Mouse (Mus musculus) thymus, postnatal 14 days (tissue): Measurements from ENCODE around the gene Fam53b.

Experiments
- DNase-seq: peaks from one replicate; pipeline ENCODE4 v3.0.0; 2021

Fam53b gene

GRCm38 (mm10) chr7:132813416-132814088, at the start of gene Fam53b:
Fam53b (minus strand) TSS chr7:132813886.
- DNase-seq: peak; percentile 70

- peak; percentile 94 for DNase-seq
These were observed 45.6 kb upstream of the Fam53b start, which contains the start of gene Abraxas2 for GRCm38 (mm10) chr7:132859042-132859958. Abraxas2 (plus strand) TSS chr7:132859225.

DNA sequence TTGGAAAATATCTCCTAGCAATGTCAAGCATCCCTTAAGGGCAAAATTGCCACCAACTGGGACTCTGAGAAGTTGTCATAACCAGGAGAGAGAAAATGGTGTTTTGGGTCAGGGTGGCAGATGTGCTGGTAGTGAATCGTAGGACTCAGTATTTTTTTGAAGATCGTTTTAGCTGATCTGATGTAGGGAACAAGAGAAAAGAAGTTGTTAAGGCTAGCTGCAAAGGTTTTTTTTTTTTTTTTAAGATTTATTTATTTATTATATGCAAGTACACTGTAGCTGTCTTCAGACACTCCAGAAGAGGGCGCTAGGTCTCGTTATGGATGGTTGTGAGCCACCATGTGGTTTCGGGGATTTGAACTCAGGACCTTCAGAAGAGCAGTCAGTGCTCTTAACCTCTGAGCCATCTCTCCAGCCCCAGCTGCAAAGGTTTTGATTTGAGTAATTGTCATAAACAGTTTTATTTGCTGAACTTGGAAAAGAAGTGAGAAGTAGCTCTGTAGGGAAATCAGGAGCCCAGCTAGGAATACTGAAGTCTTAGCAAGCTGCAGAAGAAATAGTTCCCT, 44.4 kb upstream of the Fam53b start:
- peak; percentile 21 for DNase-seq

- DNase-seq: no peak
These were observed 42.4 kb upstream of the Fam53b start for GRCm38 (mm10) chr7:132856083-132856482.

GRCm38 (mm10) chr7:132853946-132854345, 40.3 kb upstream of the Fam53b start:
- no peak for DNase-seq

GRCm38 (mm10) chr7:132853361-132853760, 39.7 kb upstream of the Fam53b start:
- DNase-seq: no peak

DNA sequence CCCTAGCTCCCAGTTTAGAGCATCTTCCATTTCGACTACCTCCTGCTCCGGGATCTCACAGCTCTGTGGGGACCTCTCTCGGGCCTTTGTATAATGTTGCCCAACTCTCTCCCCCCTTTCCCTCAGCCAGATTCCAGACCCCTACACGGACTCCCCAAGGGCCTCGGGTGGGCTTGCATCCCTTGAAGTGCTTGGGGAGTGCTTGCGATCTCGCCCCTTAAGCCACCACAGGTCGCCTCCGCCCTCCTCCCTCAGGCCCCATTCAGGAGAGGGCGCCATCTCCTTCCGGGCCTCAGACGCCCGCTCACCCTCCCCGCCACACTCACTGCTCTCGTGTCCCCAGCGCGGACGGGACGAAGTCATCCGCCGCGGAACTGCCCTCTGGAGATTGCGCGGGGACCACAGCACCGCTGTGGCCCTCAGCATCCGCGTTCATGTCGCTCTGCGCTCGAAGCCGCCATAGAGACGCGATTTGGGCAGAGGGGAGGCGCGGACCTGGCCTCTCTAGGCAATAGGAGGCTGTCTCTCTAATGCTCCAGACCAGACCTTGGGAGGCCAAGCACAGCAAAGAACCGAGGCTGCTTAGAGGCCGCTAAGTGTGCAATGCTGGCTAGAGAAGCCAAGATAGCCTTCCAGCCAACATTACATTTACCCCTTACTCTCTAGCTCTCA, 38.6 kb upstream of the Fam53b start, which contains the start of gene Eef1akmt2:
Gene Eef1akmt2, minus strand, starts transcription at position 501 of the 672 bp plus-strand sequence.
- DNase-seq: peak; percentile 84

GRCm38 (mm10) chr7:132843152-132843551, 29.5 kb upstream of the Fam53b start:
- DNase-seq: no peak

DNA sequence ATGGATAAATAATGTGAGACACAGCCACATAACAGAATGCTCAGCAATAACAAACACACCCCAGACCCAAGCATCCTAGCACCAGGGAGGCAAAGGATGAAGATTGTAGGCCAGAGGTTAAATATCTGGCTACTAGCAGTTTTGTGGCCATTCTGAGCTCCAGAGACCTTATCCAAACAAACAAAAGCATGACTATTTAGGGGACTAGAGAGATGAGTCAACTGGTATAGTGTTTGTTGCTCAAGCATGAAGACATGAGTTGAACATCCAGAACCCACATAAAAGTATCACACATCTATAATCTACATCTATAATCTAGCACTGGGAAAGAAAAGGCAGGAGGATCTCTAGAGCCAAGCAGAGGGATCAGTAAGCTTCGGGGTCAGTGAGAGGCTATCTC, 28.8 kb upstream of the Fam53b start:
- no peak for DNase-seq

DNA sequence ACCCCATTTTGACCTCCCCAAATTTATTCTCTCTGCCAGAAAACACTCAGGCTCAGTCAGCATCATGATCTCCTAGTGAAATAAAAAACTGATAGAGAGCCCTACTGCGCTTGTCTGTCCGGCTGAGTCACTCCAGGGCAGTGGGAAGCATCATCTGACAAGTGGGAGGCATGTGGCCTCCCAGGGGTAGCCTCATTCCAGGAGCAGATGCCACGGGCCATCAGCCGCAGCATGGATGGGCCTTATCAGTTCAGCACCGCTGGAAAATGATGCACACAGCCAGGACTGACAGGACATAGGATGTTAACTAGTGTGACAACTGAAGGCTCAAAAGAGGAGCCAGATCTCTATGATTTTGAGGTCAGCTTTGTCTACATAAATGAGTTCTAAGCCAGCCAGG, 27.6 kb upstream of the Fam53b start:
- no peak for DNase-seq

DNA sequence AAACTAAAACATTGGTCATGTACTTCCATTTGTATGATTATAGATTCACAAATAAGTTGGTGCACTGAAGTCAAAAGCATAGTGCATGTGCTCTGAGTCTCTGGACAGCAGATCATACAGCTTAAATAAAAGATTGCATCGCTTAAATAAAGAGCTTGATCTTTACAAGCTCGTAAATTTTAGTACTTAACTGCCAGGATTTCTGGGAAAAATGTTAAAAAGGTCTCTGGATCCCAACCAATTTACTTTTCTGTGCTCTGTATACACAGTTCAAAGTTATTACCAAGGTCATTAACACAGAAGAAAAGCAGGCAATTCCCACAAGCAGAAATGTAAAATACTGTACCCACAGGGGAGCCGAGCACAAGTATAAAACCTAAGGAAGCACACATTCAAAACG, 17.3 kb upstream of the Fam53b start:
- no peak for DNase-seq

GRCm38 (mm10) chr7:132824346-132825022, 10.8 kb upstream of the Fam53b start:
- no peak for DNase-seq

- DNase-seq: no peak
These were observed 10.1 kb upstream of the Fam53b start for GRCm38 (mm10) chr7:132823832-132824231.

GRCm38 (mm10) chr7:132820692-132821091, 7.0 kb upstream of the Fam53b start:
- no peak for DNase-seq

DNA sequence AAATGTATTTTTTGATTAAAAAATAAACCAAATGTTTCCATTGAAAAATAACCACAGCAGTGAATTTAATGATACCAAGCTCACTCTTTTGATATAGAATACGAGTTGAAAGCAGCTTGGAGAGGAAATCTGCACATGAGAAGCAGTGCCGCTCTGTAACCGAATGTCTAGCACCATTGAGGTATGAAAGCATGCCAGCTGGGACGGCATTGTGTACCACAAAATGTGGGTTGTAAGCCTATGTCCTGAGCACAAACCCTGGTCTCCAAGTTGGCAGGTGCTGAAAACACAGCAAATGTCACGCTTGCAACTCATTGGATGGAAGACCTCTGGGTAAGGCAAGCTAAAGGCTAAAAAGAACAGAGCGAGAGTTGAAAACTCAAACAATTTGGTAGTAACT, 3.4 kb upstream of the Fam53b start:
- no peak for DNase-seq

- no peak for DNase-seq
These were observed 2.8 kb upstream of the Fam53b start for GRCm38 (mm10) chr7:132816528-132816927.

DNA sequence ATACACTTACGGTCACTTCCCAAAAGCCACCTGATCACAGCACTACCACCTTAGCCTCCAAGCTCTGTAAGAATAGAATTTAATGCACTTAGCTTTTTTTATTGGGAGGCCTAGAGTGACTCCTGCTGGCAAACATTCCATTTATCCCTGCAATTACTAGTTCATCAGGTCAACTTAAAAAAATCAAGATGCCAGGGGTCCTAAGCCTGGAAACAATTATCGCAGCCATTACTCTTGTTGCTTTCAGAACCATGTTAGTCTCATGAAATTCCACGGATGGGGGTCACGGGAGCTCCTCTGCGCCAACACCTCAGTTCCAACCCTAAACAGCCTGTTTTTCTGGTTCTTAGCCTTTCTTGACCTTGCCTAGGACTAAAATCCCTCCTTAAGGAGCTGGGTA, 1.4 kb upstream of the Fam53b start:
- no peak for DNase-seq

GRCm38 (mm10) chr7:132814089-132814450, 384 bp upstream of the Fam53b start:
- peak; percentile 36 for DNase-seq

DNA sequence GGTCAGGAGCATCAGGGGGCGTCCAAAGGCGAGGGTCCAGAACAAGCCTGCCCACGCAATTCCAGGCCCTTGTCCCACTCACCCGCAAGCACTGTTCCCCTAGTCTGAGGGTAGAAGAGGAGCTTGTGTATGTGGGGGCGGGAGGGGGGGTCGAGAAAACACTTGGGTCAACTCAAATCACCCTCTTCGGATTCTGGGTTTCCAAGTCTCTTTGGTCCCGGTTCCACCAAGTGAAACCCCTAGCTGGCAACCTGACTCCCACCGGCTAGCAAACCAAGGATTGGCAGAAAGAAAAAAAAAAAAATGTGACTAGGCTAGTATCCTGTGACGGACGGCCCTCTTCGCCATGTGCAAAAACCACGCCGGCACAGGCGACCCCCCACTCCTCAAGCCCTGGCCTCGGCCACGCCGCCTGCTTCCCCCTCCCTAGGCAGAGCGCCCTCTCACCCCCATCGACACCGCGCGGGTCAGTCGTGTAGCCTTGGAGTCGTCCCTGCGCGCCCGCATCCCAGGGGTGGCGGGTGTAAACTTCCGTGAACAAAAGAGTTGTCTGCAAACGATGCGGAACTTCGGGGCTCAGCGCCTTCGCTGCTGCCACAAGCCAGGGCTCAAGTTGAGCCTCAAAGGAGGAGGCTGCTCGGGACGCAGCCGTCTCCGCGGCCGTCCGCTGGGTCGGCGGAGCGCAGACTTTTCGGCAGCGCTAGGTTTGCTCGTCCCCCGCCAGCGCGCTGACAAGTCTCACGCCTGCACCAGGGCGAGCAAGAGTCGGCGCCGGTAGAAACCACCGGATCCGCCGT, 869 bp downstream of the Fam53b start:
- peak; percentile 77 for DNase-seq

DNA sequence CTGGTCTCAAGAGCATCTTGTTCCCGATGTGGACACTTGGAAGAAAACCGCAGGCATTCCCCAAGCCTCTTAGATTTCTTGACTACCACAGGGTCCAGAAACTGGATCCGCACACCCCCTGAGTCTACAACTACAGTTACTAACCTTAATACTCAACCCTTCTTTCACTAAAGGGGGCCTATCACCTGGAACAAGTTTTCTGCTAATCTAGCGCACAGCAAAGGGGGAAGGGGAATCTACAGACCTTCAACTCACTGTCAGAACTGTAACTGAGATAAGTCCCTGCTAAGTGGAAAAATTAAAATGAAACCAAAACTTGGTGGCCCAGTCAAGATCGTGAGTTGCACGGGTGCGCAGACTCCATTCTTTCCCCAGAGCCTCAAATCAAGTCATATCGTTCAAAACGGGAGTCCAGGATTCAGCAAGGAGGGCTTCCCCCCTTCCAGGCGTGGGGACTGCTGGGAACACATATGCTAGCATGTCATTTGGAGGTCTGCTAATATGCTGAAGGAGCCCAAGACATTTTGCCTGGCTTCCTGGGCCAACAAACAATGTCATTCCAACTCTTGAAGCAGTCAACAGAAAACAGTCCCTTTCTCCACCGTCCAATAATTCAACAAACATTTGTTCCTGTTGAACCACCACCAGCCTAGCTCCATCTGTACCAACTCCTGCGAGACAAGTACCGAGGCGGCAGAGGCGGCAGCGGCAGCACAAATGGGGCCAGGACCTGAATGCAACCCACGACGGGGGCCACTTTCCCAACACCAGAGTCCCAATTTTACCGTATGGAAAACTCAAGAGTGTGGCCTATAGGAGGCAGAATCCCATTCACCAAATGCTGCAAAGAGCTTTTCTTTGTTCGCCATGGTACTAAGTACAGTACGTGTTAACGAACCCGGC, 1.7 kb downstream of the Fam53b start:
- peak; percentile 60 for DNase-seq

DNA sequence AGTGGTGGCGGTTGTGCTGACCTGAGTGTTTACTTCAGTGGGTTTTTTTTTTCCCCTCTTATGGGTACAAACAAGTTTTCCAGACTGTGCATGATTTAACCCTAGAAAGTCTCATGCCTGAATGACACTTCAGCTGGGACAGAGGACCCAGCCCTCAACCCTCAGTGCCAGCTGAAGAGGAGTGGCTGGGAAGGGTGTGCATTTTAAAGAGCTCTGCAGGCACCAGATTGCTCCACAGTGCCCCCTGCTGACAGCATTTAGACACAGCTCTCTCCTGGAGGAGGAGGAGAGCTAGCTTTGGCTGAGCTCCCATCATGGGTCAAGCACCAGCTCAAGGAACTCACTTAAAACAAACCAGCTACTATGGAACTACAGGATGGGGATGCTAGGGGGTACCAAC, 2.8 kb downstream of the Fam53b start:
- DNase-seq: peak; percentile 94
